Mouse (Mus musculus) bone marrow, adult 2 months (tissue): ENCODE results near the gene Lca5.

Experiments
- CTCF ChIP-seq: fragments of 200-500 bp; IDR thresholded peaks from 2 replicates; pipeline ENCODE4 v1.5.1; 2011; ENCODE audit warnings: low read length, control low read depth; ENCODE audit not compliant: control insufficient read depth, insufficient read depth
- POLR2A ChIP-seq: fragments of 200-500 bp; IDR thresholded peaks from 2 replicates; pipeline ENCODE4 v1.6.1; 2011; ENCODE audit warnings: low read depth, mild to moderate bottlenecking, control low read depth, low read length, borderline replicate concordance; ENCODE audit not compliant: control insufficient read depth

- no peak for TF ChIP-seq POLR2A
- no peak for TF ChIP-seq CTCF
Observed at GRCm38 (mm10) chr9:83377132-83377531, 63.8 kb downstream of the Lca5 start.
